Mouse (Mus musculus): ENCODE data around the gene Mybph. TPM values are rescaled to one million over a fixed set of nuclear protein-coding genes. Genes with fewer than 3 reads are reported as not detected.
A peak's percentile ranks its signal among the peaks of the same experiment; 100 is the strongest.

Gene Mybph
- polyA plus RNA-seq, 1 experiment = 0.18 TPM

DNA sequence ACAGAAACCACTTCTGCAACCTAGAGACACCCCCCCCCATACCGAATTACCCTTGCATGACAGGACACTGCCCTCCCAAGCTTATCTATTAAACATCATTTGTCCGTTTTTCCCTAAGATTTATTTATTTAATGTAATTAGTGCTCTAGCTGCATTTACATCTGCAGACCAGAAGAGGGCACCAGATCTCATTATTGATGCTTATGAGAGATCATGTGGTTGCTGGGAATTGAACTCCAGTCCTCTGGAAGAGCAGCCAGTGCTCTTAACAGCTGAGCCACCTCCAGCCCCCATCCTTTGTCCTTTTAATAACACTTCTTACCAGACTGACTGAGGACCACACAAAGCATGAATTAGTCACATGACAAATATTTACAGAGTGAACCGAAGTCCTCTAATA lies 38.6 kb upstream of the Mybph start:
- Histone ChIP-seq H3K4me3 (replicated peaks; ENCODE audit: insufficient read depth, low read depth, low read length) (no peak overlapping the region), H3K27ac (ENCODE audit: insufficient read depth, low read length) (no peak overlapping the region), H3K4me1 (ENCODE audit: control insufficient read depth, insufficient read depth, low read length) (no peaks in the 10 kb centered on the region), H3K27me3 (ENCODE audit: control insufficient read depth, insufficient read depth, low read length) (no peaks in the 10 kb centered on the region)
- TF ChIP-seq CTCF (IDR thresholded peaks at IDR 0.05; ENCODE audit: borderline replicate concordance, insufficient read depth, low read depth, low read length) (0 out of 2 replicates have a peak, but pooled peaks have one; percentile 10), POLR2A (IDR thresholded peaks at IDR 0.05; ENCODE audit: borderline replicate concordance, insufficient read depth, low read length) (no peak)
- no peak for DNase-seq
- WGBS = 58% methylated on average over 3 of the region's 3 CpGs

DNA sequence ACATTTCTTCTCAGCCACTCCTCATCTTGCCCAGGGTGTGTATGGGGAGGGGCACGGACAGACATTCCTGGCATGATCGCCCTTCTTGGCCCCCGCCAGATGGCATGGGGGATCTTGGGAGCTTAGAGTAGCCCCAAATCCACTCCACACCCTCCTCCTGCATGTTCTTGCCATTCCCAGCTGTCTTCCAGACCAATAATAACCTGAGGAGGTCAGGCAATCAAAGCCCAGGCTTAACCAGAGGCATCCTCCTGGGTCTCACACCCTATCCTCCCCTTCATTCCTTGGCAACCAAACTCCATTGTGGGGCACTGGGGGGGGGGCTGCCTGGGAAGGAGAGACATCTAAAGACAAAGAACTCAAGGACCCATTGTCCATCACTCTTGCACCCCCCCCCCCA lies 32.8 kb upstream of the Mybph start:
- Histone ChIP-seq H3K4me1 (ENCODE audit: control insufficient read depth, insufficient read depth, low read length) (no peaks in the 10 kb centered on the region), H3K27me3 (ENCODE audit: control insufficient read depth, insufficient read depth, low read length) (no peaks in the 10 kb centered on the region), H3K4me3 (replicated peaks; ENCODE audit: insufficient read depth, low read depth, low read length) (no peak overlapping the region), H3K27ac (ENCODE audit: insufficient read depth, low read length) (no peak overlapping the region)
- 48% methylated on average over 3 of the region's 3 CpGs for WGBS
- TF ChIP-seq POLR2A (IDR thresholded peaks at IDR 0.05; ENCODE audit: borderline replicate concordance, insufficient read depth, low read length) (no peak), CTCF (IDR thresholded peaks at IDR 0.05; ENCODE audit: borderline replicate concordance, insufficient read depth, low read depth, low read length) (no peak)
- DNase-seq = no peak

GRCm38 (mm10) chr1:134161399-134161798 lies 31.8 kb upstream of the Mybph start:
- 87% methylated on average over 6 of the region's 6 CpGs for WGBS
- Histone ChIP-seq H3K4me3 (replicated peaks; ENCODE audit: insufficient read depth, low read depth, low read length) (no peak overlapping the region), H3K27me3 (ENCODE audit: control insufficient read depth, insufficient read depth, low read length) (no peaks in the 10 kb centered on the region), H3K27ac (ENCODE audit: insufficient read depth, low read length) (no peak overlapping the region), H3K4me1 (ENCODE audit: control insufficient read depth, insufficient read depth, low read length) (no peaks in the 10 kb centered on the region)
- TF ChIP-seq POLR2A (IDR thresholded peaks at IDR 0.05; ENCODE audit: borderline replicate concordance, insufficient read depth, low read length) (no peak), CTCF (IDR thresholded peaks at IDR 0.05; ENCODE audit: borderline replicate concordance, insufficient read depth, low read depth, low read length) (no peak)
- no peak for DNase-seq

DNA sequence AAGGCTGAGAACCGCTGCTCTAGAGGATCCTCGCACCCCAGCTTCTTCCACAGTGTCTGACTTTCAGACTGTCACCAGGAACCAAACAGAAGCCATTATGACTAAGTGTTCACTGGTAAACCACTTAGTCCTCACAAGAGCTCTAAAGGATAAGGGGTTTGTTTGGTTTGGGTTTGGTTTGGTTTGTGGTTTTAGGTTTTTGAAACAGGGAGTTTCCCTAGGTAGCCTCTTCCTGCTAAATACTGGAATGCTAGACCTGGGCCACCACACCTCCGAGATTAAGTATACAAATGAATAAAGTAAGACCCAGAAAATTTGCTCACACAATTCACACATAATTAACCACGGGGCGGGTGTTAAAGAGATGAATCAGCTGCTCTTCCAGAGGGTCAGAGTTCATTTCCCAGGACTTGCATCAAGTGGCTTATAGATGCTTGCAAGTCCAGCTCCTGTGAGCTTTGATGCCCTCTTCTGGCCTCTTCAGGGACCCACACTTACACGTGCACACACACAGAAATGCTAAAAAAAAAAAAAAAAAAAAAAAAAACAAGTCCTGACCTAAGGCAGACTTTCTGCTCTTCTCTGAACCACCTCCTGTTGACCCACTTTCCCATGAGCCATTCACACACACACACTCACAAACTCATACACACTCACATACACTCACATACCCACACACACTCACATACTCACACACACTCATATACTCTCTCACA lies 30.6 kb upstream of the Mybph start:
- Histone ChIP-seq H3K27ac (ENCODE audit: insufficient read depth, low read length) (no peak overlapping the region), H3K27me3 (ENCODE audit: control insufficient read depth, insufficient read depth, low read length) (no peaks in the 10 kb centered on the region), H3K4me3 (replicated peaks; ENCODE audit: insufficient read depth, low read depth, low read length) (no peak overlapping the region), H3K4me1 (ENCODE audit: control insufficient read depth, insufficient read depth, low read length) (peaks cover 4% of the 10 kb centered on the region; the same call in 1 of the 2 replicates)
- WGBS = 87% methylated on average over 6 of the region's 6 CpGs
- TF ChIP-seq POLR2A (IDR thresholded peaks at IDR 0.05; ENCODE audit: borderline replicate concordance, insufficient read depth, low read length) (no peak), CTCF (IDR thresholded peaks at IDR 0.05; ENCODE audit: borderline replicate concordance, insufficient read depth, low read depth, low read length) (no peak)
- no peak for DNase-seq

DNA sequence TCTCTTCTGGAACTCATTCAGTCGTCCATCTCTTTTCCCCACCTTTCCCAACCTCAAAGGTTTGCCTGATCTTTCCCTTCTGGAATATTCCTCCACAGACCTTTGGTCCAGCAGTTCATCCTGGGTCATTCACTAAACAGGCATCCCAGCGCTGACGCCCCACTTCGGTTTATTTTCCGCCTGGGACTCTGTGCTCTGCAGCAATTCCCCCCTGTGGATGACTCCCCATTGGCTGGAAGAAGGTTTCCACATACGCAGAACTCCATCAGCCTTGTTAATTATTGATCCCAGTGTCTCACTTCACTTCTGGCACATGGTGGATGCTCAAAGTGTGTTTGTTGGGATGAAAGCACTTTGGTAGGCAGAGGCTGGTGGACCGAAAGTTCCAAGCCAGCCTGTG lies 29.8 kb upstream of the Mybph start:
- Histone ChIP-seq H3K4me1 (ENCODE audit: control insufficient read depth, insufficient read depth, low read length) (peaks cover 12% of the 10 kb centered on the region; the same call in 1 of the 2 replicates), H3K27me3 (ENCODE audit: control insufficient read depth, insufficient read depth, low read length) (no peaks in the 10 kb centered on the region), H3K27ac (ENCODE audit: insufficient read depth, low read length) (no peak overlapping the region), H3K4me3 (replicated peaks; ENCODE audit: insufficient read depth, low read depth, low read length) (no peak overlapping the region)
- DNase-seq = no peak
- 90% methylated on average over 7 of the region's 7 CpGs for WGBS
- TF ChIP-seq CTCF (IDR thresholded peaks at IDR 0.05; ENCODE audit: borderline replicate concordance, insufficient read depth, low read depth, low read length) (no peak), POLR2A (IDR thresholded peaks at IDR 0.05; ENCODE audit: borderline replicate concordance, insufficient read depth, low read length) (no peak)

DNA sequence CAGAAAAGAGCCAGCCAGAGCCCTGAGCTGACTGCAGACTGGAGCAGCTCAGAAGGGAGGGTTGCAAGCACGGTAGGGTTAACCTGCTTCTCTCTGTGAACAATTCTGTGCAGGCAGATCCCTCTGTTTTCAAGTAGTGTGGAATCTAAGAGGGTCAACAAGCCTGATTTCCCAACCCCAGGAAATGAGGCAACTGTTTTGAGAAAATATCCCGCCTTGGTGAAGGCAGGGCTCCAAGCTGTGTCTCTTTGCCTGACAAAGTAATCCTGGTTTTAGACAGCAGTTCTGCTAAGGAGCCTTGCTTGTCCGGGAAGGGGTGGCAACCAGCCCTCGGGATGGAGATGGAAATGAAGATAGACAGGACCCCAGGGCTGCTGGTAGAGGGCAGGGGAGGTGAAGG lies 28.8 kb upstream of the Mybph start:
- Histone ChIP-seq H3K4me3 (replicated peaks; ENCODE audit: insufficient read depth, low read depth, low read length) (no peak overlapping the region), H3K27me3 (ENCODE audit: control insufficient read depth, insufficient read depth, low read length) (no peaks in the 10 kb centered on the region), H3K27ac (ENCODE audit: insufficient read depth, low read length) (no peak overlapping the region), H3K4me1 (ENCODE audit: control insufficient read depth, insufficient read depth, low read length) (peaks cover 15% of the 10 kb centered on the region; the same call in 1 of the 2 replicates)
- 76% methylated on average over 4 of the region's 4 CpGs for WGBS
- TF ChIP-seq POLR2A (IDR thresholded peaks at IDR 0.05; ENCODE audit: borderline replicate concordance, insufficient read depth, low read length) (no peak), CTCF (IDR thresholded peaks at IDR 0.05; ENCODE audit: borderline replicate concordance, insufficient read depth, low read depth, low read length) (no peak)
- DNase-seq = no peak

- TF ChIP-seq CTCF (IDR thresholded peaks at IDR 0.05; ENCODE audit: borderline replicate concordance, insufficient read depth, low read depth, low read length) = no peak
- TF ChIP-seq POLR2A (IDR thresholded peaks at IDR 0.05; ENCODE audit: borderline replicate concordance, insufficient read depth, low read length) = no peak
- WGBS = 97% methylated on average over 3 of the region's 3 CpGs
Measured at GRCm38 (mm10) chr1:134166547-134166946, 26.7 kb upstream of the Mybph start.

More at GRCm38 (mm10) chr1:134166547-134166946, 26.7 kb upstream of the Mybph start:
- no peak overlapping the region for H3K4me3 ChIP-seq (replicated peaks; ENCODE audit: insufficient read depth, low read depth, low read length)
- DNase-seq = no peak
- no peak overlapping the region for H3K27ac ChIP-seq (ENCODE audit: insufficient read depth, low read length)
- peaks cover 15% of the 10 kb centered on the region; the same call in 1 of the 2 replicates for H3K4me1 ChIP-seq (ENCODE audit: control insufficient read depth, insufficient read depth, low read length)
- H3K27me3 ChIP-seq (ENCODE audit: control insufficient read depth, insufficient read depth, low read length) = no peaks in the 10 kb centered on the region
